Mouse (Mus musculus) adrenal gland (tissue): ENCODE data around the gene Kank3.

Experiments used
- intact Hi-C: fragments of 180-260 bp; cut with DNase I; formaldehyde crosslinking; loops from one replicate; pipeline ENCODE4 v1.15.1; 2025

Kank3 gene

GRCm38 (mm10) chr17:33848139-33848538 is 37.8 kb downstream of the Kank3 start:
- intact Hi-C loops = no loop called here

GRCm38 (mm10) chr17:33851331-33851730 is 41.0 kb downstream of the Kank3 start:
- intact Hi-C loops = no loop called here

- intact Hi-C loops = no loop called here
These were observed 47.5 kb downstream of the Kank3 start for GRCm38 (mm10) chr17:33857816-33858215.

- intact Hi-C loops = no loop called here
These were observed 55.2 kb downstream of the Kank3 start for GRCm38 (mm10) chr17:33865330-33866030.
